Mouse (Mus musculus) megakaryocyte, embryonic 14.5 days (primary cell): ENCODE measurements around the gene Cacng3. TPM values are rescaled to one million over a fixed set of nuclear protein-coding genes. Genes with fewer than 3 reads are reported as not detected.

Experiments
- H3K27me3 ChIP-seq: replicated peaks from 2 replicates; pipeline ENCODE3; 2012; ENCODE audit warnings: inconsistent platforms
- H3K36me3 ChIP-seq: replicated peaks from 2 replicates; pipeline ENCODE3; 2012; ENCODE audit warnings: low read length, inconsistent platforms, mixed read lengths
- H3K4me1 ChIP-seq: 2 replicates; pipeline ENCODE4 v1.6.1; 2012; ENCODE audit warnings: inconsistent platforms
- H3K4me3 ChIP-seq: replicated peaks from 2 replicates; pipeline ENCODE3; 2012; ENCODE audit warnings: moderate library complexity, mild to moderate bottlenecking, inconsistent platforms
- H3K9me3 ChIP-seq: 2 replicates; pipeline ENCODE4 v1.6.1; 2012; ENCODE audit warnings: inconsistent platforms
- FLI1 ChIP-seq: IDR thresholded peaks from 2 replicates; pipeline ENCODE4 v1.6.1; 2012; ENCODE audit warnings: low read length, inconsistent platforms, mixed read lengths
- GATA1 ChIP-seq: IDR thresholded peaks from 3 replicates; pipeline ENCODE4 v1.6.1; 2012; ENCODE audit warnings: mixed read lengths, low read length, inconsistent platforms, borderline replicate concordance
- polyA plus RNA-seq: library from polyadenylated mRNA; stranded (reverse); fragments of >175 nt; gene quantifications from 2 replicates; pipeline ENCODE4 v1.2.3, GENCODE M21; 2012; ENCODE audit warnings: low replicate concordance; ENCODE audit not compliant: insufficient read depth

The Cacng3 gene
- polyA plus RNA-seq, 1 experiment, result not detected

DNA sequence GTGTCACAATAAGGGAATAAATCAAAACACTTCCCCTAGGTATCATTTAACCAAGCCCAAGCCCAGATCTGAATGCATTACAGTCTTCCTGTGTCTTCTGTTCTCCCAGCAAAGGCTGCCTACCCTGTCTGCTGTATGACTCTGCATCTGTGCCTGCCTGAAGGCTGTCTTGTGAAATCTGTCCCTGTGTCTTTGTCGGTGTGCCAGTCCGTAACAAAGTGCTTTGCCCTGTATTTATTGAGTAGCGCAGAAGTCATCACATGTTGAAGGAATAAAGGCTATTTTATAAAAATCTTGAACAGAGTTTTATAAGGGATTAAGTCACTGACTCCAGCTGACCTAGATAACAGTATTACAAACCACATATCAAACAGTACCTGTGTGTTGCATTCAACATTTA is 13.6 kb upstream of the Cacng3 start:
- H3K9me3 ChIP-seq, result no peaks in the 10 kb centered on the region
- TF ChIP-seq FLI1 (no peak), GATA1 (no peak)
- no peak overlapping the region for H3K4me3 ChIP-seq
- no peaks in the 10 kb centered on the region for H3K4me1 ChIP-seq
- peaks cover 2% of the 10 kb centered on the region for H3K27me3 ChIP-seq
- H3K36me3 ChIP-seq, result no peaks in the 10 kb centered on the region

- TF ChIP-seq GATA1 (no peak), FLI1 (no peak)
- Histone ChIP-seq H3K36me3 (no peaks in the 10 kb centered on the region), H3K27me3 (peaks cover 2% of the 10 kb centered on the region), H3K4me1 (no peaks in the 10 kb centered on the region), H3K9me3 (no peaks in the 10 kb centered on the region), H3K4me3 (no peak overlapping the region)
Observed at GRCm38 (mm10) chr7:122657423-122658126, 12.7 kb upstream of the Cacng3 start.

GRCm38 (mm10) chr7:122665311-122666049 is 4.8 kb upstream of the Cacng3 start:
- no peak overlapping the region for H3K4me3 ChIP-seq
- peaks cover 4% of the 10 kb centered on the region for H3K27me3 ChIP-seq
- H3K36me3 ChIP-seq, result no peaks in the 10 kb centered on the region
- no peaks in the 10 kb centered on the region for H3K9me3 ChIP-seq
- no peak for TF ChIP-seq GATA1
- TF ChIP-seq FLI1, result no peak
- peaks cover 1% of the 10 kb centered on the region for H3K4me1 ChIP-seq

GRCm38 (mm10) chr7:122667903-122668302 is 2.4 kb upstream of the Cacng3 start:
- Histone ChIP-seq H3K9me3 (no peaks in the 10 kb centered on the region), H3K4me3 (no peak overlapping the region), H3K27me3 (peaks cover 19% of the 10 kb centered on the region), H3K36me3 (no peaks in the 10 kb centered on the region), H3K4me1 (peaks cover 10% of the 10 kb centered on the region)
- TF ChIP-seq FLI1 (no peak), GATA1 (no peak)

DNA sequence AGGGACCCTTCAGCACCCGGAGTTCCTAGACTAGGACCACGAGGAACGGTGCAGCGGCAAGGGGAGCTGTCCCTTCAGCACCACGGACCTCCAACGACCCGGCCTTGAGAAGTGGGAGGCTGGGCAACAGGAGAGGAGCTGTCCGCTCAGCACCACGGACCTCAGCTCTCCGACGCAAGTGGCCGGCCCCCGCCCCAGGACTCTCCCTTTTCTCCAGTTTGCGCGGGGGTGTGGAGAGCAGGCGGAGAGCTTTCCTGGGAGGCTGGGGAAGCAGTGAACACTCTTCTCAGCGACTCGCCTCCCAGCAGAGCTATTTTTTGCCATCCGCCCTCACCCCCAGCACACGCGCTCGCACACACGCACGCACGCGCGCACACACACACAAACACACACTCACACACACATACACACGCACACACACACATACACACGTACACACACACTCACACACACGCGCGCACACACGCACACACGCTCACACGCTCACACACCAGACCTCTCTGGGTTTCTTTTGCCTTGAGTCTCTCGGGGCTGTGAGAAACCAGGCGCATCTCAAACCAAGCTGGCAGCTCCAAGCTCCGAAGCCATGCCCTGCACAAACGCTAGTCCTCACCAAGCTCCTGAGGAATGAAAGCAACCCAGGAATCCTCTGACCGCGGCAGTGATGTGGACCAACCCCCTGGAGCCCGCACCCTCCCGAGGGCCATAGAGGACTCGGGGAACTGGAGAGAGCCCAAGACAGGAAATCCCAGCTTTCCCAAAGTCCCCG is 765 bp downstream of the Cacng3 start:
- Histone ChIP-seq H3K36me3 (no peaks in the 10 kb centered on the region), H3K4me3 (peak overlapping the region; percentile 75), H3K9me3 (no peaks in the 10 kb centered on the region), H3K4me1 (peaks cover 10% of the 10 kb centered on the region), H3K27me3 (peaks cover 19% of the 10 kb centered on the region)
- no peak for TF ChIP-seq GATA1
- no peak for TF ChIP-seq FLI1

DNA sequence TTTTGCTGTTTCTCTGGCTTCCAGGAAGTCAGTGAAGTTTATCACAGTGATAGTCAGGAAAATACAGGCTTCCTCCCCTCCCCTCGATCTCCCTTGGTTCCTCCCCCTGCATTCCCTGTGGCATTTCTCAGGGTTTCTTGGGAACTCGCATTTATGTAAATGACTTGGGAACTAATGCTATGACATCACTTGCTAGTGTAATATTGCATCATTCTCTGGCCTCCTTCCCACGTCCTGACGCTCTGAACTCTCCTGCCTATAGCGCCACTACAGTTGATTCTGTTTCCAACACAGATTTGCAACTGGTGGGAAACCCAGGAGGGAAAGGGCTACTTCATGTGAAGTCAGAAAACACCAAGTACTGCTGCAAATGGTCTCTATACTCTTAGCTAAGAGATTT is 2.7 kb downstream of the Cacng3 start:
- Histone ChIP-seq H3K4me3 (no peak overlapping the region), H3K4me1 (peaks cover 10% of the 10 kb centered on the region), H3K9me3 (no peaks in the 10 kb centered on the region), H3K36me3 (no peaks in the 10 kb centered on the region), H3K27me3 (peaks cover 19% of the 10 kb centered on the region)
- no peak for TF ChIP-seq GATA1
- TF ChIP-seq FLI1, result no peak

DNA sequence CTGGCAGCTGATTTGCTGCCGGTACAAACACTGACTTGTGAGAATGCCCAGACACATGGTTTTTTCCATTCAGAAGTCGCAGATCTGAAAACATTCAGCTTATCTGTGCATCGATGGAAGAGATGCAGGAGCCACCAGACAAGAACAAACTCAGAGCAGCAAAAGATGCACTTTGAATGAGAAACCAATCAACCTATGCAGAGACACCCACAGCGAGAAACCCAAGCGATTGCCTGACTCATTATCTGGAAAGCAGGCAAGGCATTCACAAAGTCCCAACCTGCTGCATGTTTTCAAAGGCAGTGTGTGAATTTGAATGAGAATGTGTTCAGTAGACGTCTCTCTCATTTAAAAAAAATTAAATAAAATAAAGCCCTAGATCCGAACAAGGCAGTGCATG is 4.9 kb downstream of the Cacng3 start:
- TF ChIP-seq FLI1, result no peak
- TF ChIP-seq GATA1, result no peak
- Histone ChIP-seq H3K27me3 (peaks cover 19% of the 10 kb centered on the region), H3K9me3 (0 out of 2 replicates have a peak, but pooled peaks cover 6% of the 10 kb centered on the region), H3K4me1 (peaks cover 10% of the 10 kb centered on the region), H3K4me3 (no peak overlapping the region), H3K36me3 (no peaks in the 10 kb centered on the region)

- Histone ChIP-seq H3K9me3 (peaks cover 3% of the 10 kb centered on the region), H3K27me3 (no peaks in the 10 kb centered on the region), H3K4me3 (peak overlapping the region; percentile 62), H3K4me1 (peaks cover 36% of the 10 kb centered on the region), H3K36me3 (no peaks in the 10 kb centered on the region)
- TF ChIP-seq FLI1 (no peak), GATA1 (no peak)
Observed at GRCm38 (mm10) chr7:122701751-122702150, 31.5 kb downstream of the Cacng3 start.

GRCm38 (mm10) chr7:122702443-122702842 is 32.2 kb downstream of the Cacng3 start:
- TF ChIP-seq GATA1 (no peak), FLI1 (no peak)
- Histone ChIP-seq H3K9me3 (peaks cover 3% of the 10 kb centered on the region), H3K4me3 (no peak overlapping the region), H3K36me3 (no peaks in the 10 kb centered on the region), H3K4me1 (peaks cover 43% of the 10 kb centered on the region), H3K27me3 (no peaks in the 10 kb centered on the region)

DNA sequence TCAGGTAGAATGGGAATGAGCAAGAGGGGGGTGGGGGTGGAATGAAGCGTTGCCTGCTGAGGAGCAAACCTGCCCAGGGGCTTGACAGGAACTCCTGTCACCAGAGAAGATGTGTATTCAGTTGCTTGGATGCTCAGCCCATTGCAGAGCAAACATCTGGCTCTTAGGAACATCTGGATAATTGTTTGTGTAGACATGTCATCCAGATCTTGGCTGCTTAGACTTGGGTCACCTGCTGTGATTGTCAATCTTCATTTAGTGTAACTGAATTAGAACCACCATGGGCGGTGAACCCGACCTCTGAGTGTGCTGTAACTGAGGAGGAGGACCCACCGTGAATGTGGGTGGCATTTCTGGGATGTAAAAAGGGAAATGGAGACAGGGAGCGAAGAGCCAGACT is 36.4 kb downstream of the Cacng3 start:
- no peak overlapping the region for H3K4me3 ChIP-seq
- H3K9me3 ChIP-seq, result no peaks in the 10 kb centered on the region
- H3K27me3 ChIP-seq, result no peaks in the 10 kb centered on the region
- peaks cover 76% of the 10 kb centered on the region for H3K4me1 ChIP-seq
- TF ChIP-seq GATA1, result no peak
- no peak for TF ChIP-seq FLI1
- H3K36me3 ChIP-seq, result no peaks in the 10 kb centered on the region
